Mouse (Mus musculus) myocyte (in vitro differentiated cells): ENCODE results near the gene Btaf1.

Source experiments
- MAX ChIP-seq: IDR thresholded peaks from one replicate; pipeline ENCODE4 v1.6.1; 2011; ENCODE audit warnings: low read depth, mild to moderate bottlenecking, control low read depth
- MYOD1 ChIP-seq, 3 experiments: IDR thresholded peaks; one replicate each; pipeline ENCODE4 v1.6.1; 2011; ENCODE audit warnings: control low read depth in 2 of 3, low read depth in 2 of 3, mild to moderate bottlenecking in 2 of 3, moderate library complexity in 1 of 3; ENCODE audit not compliant: insufficient read length in 2 of 3, control insufficient read depth in 1 of 3
- POLR2A ChIP-seq: IDR thresholded peaks from one replicate; pipeline ENCODE4 v1.6.1; 2011; ENCODE audit warnings: low read depth, mild to moderate bottlenecking, control low read depth, moderate library complexity; ENCODE audit not compliant: insufficient read length
- USF1 ChIP-seq: IDR thresholded peaks from one replicate; pipeline ENCODE4 v1.6.1; 2011; ENCODE audit warnings: low read depth, mild to moderate bottlenecking, control low read depth, moderate library complexity

GRCm38 (mm10) chr19:36878743-36879495 lies 47.0 kb upstream of the Btaf1 start:
- no peak for TF ChIP-seq POLR2A
- TF ChIP-seq MYOD1 (IDR thresholded peaks at IDR 0.05; ENCODE audit: control insufficient read depth in 1 of 3, insufficient read length in 2 of 3, low read depth in 2 of 3): no peak
- no peak for TF ChIP-seq USF1
- no peak for TF ChIP-seq MAX
